Mouse (Mus musculus): Measurements from ENCODE around the gene Clmp.
"Not testable (repeated sequence)": the region's sequence is repeated elsewhere in the genome, so short reads cannot be mapped to it uniquely, and the experiment has no call there.

The Clmp gene

DNA sequence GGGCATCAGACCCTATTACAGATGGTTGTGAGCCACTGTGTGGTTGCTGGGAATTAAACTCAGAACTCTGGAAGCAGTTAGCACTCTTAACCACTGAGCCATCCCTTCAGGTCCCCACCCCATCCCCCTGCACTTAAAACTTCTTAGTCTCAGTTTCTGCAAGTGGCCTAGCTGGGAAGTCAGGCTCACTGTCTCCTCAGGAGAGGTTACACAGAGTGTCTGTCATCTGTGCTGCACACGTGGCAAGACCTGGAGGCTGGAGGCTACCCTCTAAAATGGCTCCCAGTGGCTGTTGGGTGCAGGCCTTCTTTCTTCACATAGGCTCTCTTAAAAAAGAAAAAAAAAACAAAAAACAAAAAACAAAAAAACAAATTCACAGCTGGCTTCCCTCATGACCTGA, 90.3 kb downstream of the Clmp start:
- no peak for DNase-seq (ENCODE audit: low read depth, low spot score)

DNA sequence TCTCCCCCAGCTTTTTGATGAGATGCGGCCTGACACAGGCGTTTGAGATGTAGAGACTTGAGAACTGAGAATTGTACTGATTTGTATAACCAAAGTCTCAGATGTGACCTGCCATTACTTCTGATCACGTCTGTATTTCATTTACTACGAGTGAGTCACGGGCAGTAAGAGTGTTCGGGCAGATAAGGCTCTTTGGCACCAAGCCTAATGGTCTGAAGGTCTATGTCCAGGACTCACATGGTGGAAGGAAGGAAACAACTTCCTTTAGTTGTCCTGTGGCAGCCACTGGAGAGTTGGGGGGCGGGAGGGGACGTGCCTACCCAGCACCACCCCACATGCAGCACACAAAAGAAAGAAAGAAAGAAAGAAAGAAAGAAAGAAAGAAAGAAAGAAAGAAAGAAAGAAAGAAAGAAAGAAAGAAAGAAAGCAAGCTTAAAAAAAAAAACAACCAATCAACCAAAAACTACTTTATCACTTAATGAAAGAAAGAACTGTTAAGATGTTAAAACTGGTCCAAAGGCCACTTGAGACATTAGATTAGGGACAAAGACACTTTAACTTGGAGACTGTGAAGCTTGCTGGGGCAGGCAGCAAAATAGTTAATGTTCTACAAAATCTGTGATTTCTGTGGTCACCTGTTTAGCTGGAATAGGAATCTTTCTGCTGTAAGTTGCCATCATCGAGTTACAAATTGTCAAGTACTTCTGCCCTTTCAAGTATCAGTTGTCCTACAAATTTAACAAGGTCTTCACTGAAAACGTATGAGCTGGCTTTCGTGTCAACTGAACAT, 90.9 kb downstream of the Clmp start:
- no peak for DNase-seq (ENCODE audit: low read depth, low spot score)

DNA sequence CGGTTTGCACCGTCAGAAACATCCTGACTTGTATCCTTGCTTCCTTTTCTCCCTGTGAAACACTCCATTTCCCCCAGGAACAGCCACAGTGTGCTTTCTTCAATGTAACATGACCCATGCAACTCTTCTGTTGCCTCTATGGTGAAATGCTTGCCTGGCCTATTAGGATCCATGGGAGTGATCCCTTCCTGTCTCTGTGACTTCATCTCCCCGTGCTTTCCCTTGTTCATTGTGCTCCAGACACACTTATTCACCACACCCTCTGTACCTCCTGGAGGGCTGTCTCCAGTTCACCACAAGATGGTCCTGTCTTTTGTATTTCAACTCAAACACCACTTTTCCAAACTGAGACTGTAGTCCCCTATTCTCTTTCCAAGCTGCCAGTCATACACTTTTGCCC, 94.3 kb downstream of the Clmp start:
- no peak for DNase-seq (ENCODE audit: low read depth, low spot score)

DNA sequence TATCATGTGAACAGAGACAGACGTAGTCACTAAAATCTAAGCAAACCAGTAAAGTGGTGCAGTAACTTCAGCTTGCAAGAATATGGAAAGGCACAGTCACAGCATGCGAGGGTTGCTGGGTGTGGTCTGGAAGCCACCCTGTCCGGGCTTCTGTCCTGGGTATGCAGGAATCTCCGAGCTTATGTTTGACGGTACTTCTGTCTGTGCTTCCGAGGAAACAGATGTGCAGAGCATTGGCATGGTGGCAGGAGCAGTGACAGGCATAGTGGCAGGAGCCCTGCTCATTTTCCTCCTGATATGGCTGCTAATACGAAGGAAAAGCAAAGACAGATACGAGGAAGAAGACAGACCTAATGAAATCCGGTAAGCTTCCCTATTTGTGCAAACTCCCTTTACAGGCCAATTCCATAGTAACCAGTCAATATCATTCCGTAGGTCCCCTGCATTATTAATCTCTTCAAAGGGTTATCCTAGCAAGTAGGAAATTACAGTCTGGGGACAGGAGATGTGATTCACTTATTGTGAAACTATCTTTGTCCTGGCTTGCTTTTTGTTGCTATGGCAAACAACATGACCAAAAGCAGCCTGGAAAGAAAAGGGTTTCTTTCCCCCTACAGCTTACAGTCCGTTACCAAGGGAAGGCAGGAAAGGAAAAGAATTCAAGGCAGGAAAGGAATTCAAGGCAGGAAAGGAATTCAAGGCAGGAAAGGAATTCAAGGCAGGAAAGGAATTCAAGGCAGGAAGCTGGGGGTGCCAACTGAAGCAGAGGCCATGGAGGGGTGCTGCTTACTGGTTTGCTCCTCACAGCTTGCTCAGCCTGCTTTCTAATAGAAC, 95.3 kb downstream of the Clmp start:
- DNase-seq (ENCODE audit: low read depth, low spot score), result no peak

DNA sequence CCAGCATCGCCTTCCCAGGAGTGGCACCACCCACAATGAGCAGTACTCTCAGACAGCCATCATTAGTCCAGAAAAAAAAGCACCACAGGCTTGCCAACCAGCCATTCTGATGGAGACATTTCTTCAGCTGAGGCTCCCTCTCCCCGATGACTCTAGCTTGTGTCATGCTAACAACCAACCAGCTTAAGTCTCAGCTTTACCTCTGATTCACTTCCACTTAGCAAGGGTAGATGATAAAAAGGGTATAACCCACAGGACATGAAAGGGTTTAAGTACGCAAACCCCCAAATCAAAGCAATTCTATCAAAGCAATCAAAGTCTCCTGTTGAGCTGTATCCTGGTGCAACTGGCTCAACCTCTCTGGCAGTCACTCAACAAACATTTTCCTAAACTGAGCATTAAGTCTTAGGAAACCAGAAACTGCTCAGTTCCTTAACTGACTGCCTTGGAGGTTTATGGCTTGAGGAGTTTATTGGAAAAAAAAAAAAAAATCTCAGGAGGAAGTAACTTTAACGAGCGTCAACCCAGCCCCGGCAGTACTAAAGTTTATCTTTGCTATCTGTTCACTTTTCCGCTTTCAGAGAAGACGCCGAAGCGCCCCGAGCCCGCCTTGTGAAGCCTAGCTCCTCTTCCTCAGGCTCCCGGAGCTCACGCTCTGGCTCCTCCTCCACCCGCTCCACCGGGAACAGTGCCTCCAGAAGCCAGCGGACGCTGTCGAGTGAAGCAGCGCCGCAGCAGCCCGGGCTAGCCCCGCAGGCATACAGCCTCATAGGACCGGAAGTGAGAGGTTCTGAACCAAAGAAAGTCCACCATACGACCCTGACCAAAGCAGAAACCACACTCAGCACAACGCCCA, 96.2 kb downstream of the Clmp start:
- DNase-seq (ENCODE audit: low read depth, low spot score), result no peak

DNA sequence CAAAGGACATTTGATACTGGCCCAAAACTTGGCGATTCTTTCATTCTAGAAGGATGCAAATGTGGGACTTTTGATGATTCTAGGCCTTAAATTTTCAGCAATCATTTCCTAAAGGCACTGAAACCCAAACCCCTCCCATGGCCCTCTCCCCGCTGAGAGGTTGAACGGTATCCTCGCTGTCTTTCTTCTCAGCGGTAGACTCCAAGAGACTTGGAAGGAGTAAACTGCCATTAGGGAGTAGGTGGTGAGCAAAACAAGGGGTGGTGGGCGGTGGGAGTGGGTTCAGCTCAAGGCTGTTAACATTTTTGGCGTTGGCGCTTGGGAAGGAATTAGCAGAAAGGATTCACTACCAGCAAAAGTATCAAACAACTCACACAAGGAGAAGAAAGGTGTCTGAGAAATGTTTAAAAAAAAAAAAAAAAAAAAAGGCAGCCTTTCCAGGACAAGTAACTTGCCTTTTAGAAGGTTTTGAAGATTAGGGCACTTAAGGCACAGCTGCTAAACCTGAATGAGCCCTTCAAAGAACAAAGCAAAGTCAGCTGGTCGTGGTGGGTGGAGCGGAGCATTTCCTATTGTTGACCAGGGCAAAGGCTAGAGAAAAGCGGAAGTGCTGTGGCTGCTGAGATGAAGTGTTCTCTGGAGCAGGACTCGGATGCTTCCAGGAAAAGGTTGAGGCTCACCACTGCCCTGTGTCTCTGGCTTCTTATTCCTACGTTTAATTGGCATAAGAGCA, 98.0 kb downstream of the Clmp start:
- DNase-seq (ENCODE audit: low read depth, low spot score), result no peak

DNA sequence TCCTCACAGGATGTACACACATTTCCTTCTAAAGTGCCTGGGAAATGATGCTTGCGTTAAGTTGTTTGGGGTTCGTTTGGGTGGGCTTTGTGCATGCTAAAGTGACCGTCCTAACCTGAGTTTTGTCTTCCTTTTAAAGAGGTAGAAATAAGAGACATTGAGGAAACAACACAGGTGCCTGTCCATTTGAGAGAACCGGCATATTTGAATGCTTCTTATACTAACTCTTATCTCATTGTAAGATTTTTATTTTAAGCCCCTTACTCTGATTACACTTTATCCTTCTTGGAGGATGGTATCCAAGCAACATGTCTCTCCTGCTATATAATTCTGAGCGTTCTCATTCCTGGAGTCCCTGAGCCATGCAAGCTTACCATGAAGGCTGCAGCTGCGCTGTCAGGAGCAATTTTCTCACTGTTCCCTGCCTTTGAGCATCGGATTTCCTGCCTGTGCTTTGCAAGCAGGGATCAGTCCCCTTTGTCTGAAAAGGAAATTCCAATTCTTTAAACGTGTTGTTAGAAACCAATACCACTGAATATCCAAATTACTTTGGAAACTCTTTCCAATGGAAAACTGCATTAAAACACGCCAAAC, 98.7 kb downstream of the Clmp start:
- no peak for DNase-seq (ENCODE audit: low read depth, low spot score)

DNA sequence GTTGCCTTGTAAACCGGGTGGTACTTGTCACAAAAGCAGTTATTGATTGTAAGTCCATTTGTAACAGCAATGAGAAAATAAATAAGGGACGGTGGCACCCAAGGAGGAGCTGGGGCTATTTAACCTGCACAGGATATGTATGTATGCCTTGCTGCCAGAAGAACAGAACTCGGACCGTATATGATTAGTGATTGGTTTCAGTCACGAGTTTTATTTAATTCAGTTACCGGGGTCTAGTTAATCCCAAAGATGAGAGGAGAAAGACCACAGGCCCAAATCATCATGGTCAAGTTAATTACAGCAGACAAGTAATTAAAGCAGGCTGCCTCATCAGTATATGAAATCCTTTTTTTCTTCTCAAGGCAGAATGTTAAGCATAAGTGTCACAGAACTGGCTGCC, 99.7 kb downstream of the Clmp start:
- DNase-seq (ENCODE audit: low read depth, low spot score), result no peak

DNA sequence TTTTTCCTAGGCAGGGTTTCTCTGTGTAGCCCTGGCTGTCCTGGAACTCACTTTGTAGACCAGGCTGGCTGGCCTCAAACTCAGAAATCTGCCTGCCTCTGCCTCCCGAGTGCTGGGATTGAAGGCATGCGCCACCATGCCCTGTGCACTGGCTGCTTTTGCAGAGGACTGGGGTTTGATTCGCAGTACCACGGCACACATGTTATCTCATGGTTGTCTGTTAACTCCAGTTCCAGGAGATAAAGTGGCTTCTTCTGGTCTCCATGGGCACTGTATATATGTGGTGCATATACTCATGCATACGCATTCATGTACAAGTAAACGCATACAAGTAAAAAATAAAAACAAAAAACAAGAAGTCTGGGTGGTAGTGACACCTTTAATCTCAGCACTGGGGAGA, 101.1 kb downstream of the Clmp start:
- not testable (repeated sequence) for DNase-seq (ENCODE audit: low read depth, low spot score)

DNA sequence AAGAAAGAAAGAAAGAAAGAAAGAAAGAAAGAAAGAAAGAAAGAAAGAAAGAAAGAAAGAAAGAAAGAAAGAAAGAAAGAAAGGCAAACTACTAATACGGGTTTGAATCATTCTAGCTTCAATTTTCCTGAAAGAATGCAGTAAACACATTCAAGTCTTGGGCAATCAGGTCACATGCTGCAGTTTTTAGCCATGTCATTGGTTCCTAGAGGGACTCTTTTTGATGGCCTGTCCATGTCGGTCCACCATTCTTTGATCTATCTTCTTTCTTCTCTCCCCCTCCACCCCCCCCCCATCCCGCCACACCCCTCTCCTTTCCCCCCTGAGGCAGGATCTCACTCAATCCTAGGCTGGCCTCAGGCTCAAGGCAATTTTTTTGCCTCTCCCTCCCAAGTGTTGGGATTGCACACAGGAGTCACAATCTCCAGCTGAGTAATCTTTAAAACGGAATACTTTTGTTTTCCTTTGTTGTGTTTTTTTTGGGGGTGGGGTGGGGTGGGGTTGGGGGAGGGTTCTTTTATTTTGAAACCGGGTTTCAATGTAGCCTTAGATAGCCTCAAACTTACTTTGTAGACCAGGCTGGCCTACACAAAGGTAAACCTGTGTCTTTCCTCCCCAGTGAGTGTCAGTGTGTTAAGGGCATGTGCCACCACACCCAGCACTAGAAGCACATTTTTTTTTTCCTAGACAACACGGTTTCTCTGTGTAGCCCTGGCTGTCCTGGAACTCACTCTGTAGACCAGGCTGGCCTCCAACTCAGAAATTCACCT, 106.3 kb downstream of the Clmp start:
- DNase-seq (ENCODE audit: low read depth, low spot score), result no peak

DNA sequence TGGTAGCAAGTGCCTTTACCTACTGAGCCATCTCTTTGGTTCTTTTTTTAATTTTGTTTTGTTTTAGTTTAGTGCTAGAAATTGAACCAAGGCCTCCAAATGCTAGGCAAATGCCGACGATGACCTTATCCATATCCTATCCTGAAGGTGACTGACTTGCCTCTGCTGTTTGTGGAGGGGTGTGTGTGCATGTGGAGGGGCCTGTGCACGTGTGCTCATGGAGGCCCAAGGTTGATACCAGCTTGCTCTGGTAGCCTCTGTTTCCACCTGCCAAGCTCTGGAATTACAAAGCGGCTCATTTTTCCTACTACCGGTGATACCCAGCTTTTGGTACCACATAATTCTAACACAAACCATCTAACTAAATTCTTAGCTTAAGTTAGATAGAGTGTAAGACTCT, 107.8 kb downstream of the Clmp start:
- DNase-seq (ENCODE audit: low read depth, low spot score), result no peak

DNA sequence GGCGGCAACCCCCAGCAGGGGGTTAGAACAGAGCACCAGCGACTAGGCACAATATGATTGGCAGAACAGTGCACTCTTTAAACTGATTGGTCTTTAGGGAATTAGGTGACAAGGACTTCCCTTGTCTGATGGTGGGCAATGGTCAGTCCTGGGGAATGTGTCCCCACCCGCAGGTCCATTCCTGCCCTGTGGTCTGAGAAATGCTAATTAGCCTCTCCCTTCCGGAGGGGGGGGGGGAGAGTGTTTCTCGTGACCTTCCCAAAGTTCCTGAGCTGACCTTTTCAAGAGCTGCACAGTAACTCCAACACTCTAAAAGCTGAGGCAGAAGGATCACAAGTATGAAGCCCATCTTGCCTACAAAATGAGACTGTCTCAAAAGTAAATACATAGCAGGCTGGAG, 108.5 kb downstream of the Clmp start:
- no peak for DNase-seq (ENCODE audit: low read depth, low spot score)

DNA sequence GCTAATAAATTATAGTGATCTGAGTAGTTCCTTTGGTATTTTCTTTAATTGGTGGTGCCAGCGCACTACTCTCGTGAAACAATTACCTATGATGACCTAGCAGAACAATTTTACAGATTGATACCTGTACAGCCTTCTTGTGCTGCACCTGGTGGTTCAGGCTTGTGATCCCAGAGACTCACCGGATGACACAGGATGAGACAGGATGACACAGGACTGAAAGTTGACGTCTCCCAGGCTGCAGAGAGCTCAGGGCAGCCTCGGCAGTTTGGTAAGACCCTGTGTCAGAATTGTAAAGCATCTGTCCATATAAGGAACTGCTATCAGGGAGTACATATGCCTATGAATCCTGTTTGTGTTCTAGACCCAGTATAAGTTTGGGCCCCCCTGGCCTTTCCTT, 109.2 kb downstream of the Clmp start:
- DNase-seq (ENCODE audit: low read depth, low spot score), result no peak

DNA sequence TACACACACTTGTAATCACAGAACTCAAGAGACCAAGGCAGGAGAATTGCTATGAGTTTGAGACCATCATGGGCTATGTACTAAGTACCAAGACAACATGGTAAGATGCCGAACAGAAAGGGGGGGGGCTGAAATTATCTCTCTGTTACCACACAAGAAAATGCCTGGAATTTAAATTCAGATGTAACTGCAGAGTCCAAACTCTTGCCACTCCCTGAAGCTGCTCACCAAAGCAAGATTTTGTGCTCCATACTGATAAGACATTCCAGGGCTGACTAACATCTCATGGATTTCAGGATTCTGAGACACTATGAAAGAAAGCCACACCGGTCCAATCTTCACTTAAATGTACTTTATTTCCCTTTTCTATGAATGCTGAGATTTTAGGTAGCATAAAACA, 109.8 kb downstream of the Clmp start:
- DNase-seq (ENCODE audit: low read depth, low spot score), result no peak

DNA sequence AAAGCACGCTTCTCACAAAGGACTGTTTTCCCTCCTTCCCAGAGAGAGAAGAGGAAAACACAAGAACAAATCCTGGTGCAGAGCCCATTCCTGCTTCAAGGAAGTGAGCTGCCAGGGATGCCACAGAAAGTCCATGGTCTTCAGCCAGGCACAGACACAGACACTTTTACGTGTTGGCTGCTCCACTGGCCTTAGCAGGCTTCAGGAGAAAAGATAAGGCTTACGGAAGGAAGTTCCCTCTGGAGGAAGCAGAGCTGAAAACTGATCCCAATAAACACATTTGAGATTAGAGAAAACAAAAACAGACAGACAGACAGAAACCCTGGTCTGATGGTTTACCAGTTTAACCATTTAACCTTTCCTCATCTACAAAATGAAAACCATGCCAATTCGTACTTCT, 110.3 kb downstream of the Clmp start:
- DNase-seq (ENCODE audit: low read depth, low spot score), result no peak

DNA sequence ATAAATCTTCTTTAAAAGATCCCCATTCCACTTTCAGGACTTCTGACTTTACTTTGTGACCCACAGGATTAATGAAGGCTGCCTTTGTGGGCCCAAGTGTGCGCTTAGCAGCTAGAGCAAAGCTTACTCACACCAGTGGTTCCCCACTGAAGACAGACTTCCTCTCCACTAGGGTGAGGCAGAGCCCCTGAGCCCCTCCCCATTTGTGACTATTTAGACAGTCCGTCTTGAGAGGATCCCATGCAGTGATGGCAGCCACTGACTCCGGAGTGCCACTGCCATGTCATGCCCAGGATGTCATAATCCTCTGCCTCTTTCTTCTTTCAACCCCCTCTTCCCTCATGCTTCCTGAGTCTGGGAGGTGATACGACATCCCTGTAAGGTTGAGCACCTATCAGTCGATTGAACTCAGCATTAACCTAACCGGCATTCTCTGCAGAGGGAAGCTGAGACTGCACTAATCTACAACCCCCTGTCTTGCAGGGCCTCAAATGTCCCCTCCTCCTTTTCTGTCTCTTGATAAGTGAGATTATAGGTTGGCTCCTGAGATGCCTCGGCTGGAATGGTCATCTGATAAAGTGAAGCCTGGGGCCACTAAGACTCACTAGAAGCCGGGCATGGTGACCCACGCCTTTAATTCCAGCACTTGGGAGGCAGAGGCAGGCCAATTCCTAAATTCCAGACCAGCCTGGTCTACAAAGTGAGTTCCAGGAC, 112.6 kb downstream of the Clmp start:
- DNase-seq (ENCODE audit: low read depth, low spot score), result no peak

DNA sequence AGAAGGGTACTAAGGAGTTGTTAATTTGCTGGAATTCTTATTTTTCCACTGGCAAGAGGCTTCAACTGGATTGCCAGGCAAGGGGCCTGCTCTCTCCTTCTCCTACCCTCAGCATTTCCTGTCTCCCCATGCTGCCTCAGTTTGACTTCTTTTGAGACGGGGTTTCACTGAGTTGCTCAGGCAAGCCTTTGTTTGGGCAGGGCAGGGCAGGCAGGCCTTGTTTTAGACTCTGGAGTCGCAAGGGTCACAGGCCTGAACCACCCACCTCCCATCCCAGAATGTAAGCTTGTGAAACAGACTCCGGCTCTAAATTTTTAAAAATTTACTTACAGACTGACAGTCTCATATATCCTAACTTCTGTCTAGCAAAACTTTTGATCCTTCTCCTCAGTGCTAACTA, 113.3 kb downstream of the Clmp start:
- no peak for DNase-seq (ENCODE audit: low read depth, low spot score)

DNA sequence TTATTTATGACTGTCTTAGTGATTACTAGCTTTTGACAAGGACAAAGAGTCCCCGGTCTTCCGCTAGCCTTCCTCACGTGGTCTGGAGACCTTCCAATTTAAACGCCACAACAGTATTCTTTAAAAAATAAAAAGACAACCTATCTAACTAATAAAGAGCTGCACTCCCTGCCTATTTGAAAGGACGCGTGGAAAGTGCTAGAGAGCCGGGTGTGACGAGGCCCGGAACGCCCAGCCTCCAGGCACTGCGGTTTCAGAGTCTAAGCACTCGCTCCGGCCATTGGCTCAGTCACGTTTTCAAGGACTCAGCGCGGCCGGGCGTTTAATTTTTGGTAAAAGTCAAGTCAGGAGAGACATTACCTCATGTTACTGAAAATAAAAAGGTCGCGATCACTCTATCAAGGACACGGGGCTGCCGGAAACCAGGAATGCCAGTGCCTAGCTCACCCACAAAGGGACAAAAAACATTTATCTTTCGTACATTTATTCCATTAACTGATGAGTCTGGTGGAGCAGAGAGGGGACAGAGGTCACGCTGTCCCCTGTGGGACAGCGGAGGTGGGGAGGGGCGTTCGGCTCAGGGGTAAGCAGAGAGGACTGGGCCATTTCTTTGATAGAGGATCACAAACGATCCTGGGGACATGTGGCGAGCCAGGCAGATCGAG, 114.2 kb downstream of the Clmp start:
- DNase-seq (ENCODE audit: low read depth, low spot score), result no peak
